Mouse (Mus musculus): ENCODE results near the gene Fdxr.

Fdxr gene

GRCm38 (mm10) chr11:115276780-115277603, at the start of gene Fdxr:
Gene Fdxr (minus strand): TSS chr11:115277050.
- peak; percentile 97 for DNase-seq (ENCODE audit: extremely low read depth, low read depth, low spot score)

GRCm38 (mm10) chr11:115323354-115323753, 46.5 kb upstream of the Fdxr start:
- no peak for DNase-seq (ENCODE audit: extremely low read depth, low read depth, low spot score)

GRCm38 (mm10) chr11:115321906-115322693, 45.2 kb upstream of the Fdxr start, which contains the start of gene Ush1g:
Gene Ush1g (minus strand): TSS chr11:115322041.
- no peak for DNase-seq (ENCODE audit: extremely low read depth, low read depth, low spot score)

DNA sequence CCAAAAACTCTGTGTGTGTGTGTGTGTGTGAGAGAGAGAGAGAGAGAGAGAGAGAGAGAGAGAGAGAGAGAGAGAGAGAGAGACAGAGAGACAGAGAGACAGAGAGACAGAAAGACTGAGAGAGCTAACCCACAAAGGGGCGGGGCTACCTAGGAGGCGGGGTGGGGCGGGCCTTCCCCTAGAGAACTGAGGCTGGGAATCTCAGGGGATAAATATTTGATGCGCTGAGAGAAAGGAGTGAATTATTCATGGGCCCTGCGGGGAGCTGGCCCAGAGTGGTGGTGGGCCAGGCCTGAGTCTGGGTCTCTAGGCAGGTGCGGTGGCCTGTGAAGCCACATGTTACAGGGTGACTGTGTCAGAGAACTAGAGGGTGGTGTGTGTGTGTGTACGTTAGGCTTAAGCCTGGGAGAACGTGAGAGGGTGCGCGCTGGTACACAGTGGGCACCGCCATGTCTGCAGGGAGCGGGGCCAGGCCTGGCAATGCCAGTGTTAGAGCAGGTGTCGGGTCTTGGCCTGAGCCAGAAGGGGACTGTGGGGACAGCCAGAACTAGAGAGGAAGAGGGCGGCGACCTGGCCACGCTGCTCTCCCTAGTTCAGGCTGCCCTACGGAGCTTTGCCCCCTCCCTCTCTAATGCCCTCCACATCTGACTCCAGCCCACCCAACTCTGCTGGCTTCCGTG, 43.0 kb upstream of the Fdxr start:
- DNase-seq (ENCODE audit: extremely low read depth, low read depth, low spot score) = no peak

DNA sequence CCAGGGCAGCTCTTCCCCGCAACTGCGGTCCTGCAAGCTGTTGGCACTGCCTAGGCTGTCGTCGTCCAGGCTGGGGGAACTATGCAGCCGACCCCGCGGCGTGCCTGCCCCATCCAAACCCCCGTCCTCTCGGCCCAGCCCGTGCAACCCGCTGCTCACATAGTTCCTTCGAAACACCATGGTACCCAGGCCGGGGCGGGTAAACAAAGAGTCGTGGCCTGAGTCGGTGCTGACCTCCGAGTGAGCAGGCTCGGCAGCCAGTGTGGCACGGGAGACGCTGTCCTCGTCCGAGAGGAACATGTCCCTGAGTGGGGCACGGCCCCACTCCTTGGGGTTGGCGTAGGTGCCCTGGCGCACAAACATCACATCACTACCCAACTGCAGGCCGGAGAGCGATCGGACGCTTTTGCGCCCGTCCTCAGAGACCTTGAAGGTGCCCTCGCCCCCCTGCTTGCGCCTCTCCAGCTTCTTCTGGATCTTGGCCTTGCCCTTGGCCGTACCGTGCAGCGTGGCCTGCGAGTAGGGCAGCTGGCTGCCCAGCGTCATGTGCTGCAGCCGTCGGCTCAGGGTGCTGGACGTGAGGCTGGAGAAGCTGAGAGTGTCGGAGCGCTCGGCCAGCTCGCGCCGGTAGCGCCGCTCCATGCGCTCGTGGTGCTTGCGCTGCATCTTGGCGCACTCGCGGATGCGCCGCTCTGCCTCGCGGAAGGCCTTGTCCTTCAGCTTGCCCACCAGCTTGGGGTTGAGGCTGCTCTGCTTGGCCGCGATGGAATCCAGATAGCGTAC, 41.6 kb upstream of the Fdxr start:
- DNase-seq (ENCODE audit: extremely low read depth, low read depth, low spot score) = no peak

DNA sequence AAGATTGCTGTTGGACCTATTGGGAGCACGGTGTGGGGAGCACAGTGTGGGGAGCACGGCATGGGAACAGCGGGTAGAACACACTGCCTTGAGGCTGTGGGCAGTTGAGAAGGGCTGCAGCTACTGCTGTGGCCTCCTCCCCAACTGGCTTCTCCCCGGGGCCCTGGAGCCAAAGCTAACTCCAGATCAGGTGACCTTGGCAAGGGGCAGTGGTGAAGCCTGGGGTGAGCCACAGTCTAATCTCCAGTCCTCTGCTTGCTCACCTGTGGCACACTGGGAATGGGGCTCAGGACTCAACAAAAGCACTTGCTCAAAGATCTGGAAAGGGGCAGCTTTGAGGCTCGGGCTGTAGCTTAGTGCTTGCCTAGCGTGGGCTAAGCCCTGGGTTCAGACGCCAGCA, 40.4 kb upstream of the Fdxr start:
- no peak for DNase-seq (ENCODE audit: extremely low read depth, low read depth, low spot score)

GRCm38 (mm10) chr11:115314249-115314648, 37.4 kb upstream of the Fdxr start:
- DNase-seq (ENCODE audit: extremely low read depth, low read depth, low spot score) = no peak

DNA sequence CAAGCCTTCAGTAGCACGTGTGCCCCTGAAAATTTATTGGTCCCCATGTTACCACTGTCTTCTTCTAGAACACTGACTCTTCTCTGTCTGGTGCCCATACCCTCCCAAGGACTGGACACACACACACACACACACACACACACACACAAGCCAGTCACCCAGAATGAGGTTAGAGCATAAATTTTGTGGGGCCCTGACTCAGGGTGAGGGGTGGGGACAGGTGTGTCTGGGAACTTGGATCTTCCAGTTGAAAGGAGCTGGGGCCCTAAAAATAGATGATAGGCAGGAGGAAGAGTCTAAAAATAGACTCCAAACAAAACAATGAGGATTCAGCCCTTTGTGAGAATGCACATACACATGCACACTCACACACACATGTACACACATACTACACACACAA, 31.9 kb upstream of the Fdxr start:
- DNase-seq (ENCODE audit: extremely low read depth, low read depth, low spot score) = no peak

GRCm38 (mm10) chr11:115306863-115307262, 30.0 kb upstream of the Fdxr start, which contains the start of gene Otop2:
Gene Otop2 (plus strand): TSS chr11:115307163.
- DNase-seq (ENCODE audit: extremely low read depth, low read depth, low spot score) = no peak

DNA sequence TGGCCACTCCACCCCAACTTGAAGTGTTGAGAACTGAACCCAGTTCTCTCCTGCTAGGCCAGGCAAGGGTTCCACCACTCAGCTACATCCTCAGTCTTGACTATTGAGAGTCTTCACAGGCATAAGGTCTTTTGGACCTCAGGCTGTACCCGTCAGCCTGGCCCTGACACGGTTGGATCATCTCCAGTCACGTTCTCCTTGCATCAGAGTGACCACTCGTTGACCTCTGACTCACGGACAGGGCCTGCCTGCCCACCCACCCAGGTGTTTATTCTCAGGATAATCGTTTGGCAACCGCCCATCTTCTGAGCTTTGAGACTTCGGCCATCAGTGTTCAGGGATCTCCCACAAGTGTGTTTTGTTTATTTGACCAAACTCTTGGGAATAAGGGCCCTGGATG, 26.3 kb upstream of the Fdxr start:
- DNase-seq (ENCODE audit: extremely low read depth, low read depth, low spot score) = no peak

DNA sequence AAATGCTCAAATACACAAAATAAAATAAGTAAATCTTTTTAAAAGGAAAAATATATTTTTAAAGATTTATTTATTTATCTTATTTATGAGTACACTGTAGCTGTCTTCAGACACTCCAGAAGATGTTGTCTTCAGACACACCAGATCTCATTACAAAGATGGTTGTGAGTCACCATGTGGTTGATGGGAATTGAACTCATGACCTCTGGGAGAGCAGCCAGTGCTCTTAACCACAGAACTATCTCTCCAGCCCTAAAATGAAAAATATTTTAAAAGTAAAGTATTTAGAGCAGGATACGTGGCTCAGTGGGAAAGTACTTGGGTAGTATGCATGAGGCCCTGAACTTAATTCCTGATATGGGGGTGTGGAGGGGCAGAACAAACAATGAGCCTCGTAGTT, 24.5 kb upstream of the Fdxr start:
- no peak for DNase-seq (ENCODE audit: extremely low read depth, low read depth, low spot score)

- DNase-seq (ENCODE audit: extremely low read depth, low read depth, low spot score) = no peak
Measured at GRCm38 (mm10) chr11:115300745-115301144, 23.9 kb upstream of the Fdxr start.

GRCm38 (mm10) chr11:115298160-115298559, 21.3 kb upstream of the Fdxr start:
- DNase-seq (ENCODE audit: extremely low read depth, low read depth, low spot score) = no peak

GRCm38 (mm10) chr11:115297214-115297826, 20.5 kb upstream of the Fdxr start, which contains the start of gene Fads6:
Gene Fads6 (minus strand): TSS chr11:115297663.
- no peak for DNase-seq (ENCODE audit: extremely low read depth, low read depth, low spot score)

- peak; percentile 76 for DNase-seq (ENCODE audit: extremely low read depth, low read depth, low spot score)
Measured at GRCm38 (mm10) chr11:115296471-115297210, 19.8 kb upstream of the Fdxr start.

DNA sequence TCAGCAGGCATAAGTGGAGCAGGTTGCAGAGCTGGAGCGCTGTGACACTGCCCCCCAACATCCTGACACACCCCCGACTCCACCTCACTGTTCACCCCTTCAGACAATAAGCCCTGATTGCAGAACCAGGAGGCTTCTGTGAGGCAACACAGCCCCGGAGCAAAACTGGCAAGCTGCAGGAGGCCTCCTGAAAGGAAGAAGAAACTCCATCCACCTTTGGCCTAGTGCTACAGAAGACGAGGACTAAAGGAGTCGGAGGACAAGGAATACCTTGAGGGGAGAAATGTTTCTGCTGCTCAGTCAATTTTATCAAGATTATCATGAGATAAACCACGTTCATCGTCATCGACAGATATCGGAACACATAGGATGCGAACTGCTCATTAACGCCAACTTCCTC, 19.1 kb upstream of the Fdxr start:
- DNase-seq (ENCODE audit: extremely low read depth, low read depth, low spot score) = peak; percentile 90

DNA sequence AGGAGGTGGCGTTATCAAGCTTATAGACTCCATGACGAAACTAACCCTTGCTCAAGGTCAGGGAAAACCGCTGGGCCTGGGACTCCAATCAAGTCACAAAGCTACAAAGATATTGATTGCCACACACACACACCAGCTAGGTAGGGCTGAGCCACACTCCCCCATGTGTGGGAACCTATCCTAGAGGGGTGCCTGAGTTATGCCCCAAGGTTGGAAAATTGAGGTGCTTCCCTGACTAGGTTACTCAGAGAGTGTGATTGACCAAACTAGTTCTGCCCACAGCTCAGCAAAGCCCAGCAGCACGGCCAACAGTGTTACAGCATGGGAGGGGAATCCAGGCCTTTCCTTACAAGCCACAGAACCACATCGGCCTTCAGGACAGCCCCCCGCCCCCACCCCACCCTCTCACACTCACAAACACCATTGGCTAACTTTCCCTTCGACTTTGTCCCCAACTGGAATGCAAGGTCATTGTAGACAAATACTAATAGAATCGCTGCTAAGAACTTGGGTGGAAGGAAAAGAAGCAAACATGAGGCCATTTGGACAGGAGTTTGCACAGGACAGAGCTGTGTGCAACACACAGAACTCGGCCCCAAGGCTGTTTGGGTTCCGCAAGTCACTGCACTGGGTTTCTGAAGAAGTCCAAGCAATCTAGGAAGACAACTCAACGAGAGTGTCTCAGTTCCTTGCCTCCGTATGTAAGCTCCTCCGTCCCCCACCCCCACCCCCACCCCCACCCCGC, 16.0 kb upstream of the Fdxr start:
- no peak for DNase-seq (ENCODE audit: extremely low read depth, low read depth, low spot score)

- no peak for DNase-seq (ENCODE audit: extremely low read depth, low read depth, low spot score)
Measured at GRCm38 (mm10) chr11:115291503-115291902, 14.7 kb upstream of the Fdxr start.

- no peak for DNase-seq (ENCODE audit: extremely low read depth, low read depth, low spot score)
Measured at GRCm38 (mm10) chr11:115290919-115291318, 14.1 kb upstream of the Fdxr start.

Data from fat pad, adult 2 months (tissue).